Mouse (Mus musculus) cerebellum, postnatal 14 days (tissue): Measurements from ENCODE around the gene Lcn12.

ENCODE experiments used
- DNase-seq, 2 experiments: peaks; one replicate each; pipeline ENCODE4 v3.0.0; 2021; ENCODE audit warnings: mixed read lengths in 2 of 2

Gene Lcn12

GRCm38 (mm10) chr2:25493476-25493961 lies at the start of gene Lcn12:
Gene Lcn12 (minus strand): TSS chr2:25493911.
- DNase-seq, result peak; percentile 75 to 81

- DNase-seq, result no peak
Observed at GRCm38 (mm10) chr2:25541644-25542367, 48.1 kb upstream of the Lcn12 start.

GRCm38 (mm10) chr2:25540541-25540948 lies 46.8 kb upstream of the Lcn12 start:
- no peak for DNase-seq

- no peak for DNase-seq
Observed at GRCm38 (mm10) chr2:25536531-25536930, 42.8 kb upstream of the Lcn12 start.

- DNase-seq, result no peak
Observed at GRCm38 (mm10) chr2:25534866-25535182, 41.1 kb upstream of the Lcn12 start.

- DNase-seq, result peak; percentile 70 to 76
Observed at GRCm38 (mm10) chr2:25534178-25534865, 40.6 kb upstream of the Lcn12 start.

- no peak for DNase-seq
Observed at GRCm38 (mm10) chr2:25533707-25534106, 40.0 kb upstream of the Lcn12 start.

GRCm38 (mm10) chr2:25526510-25527302 lies 33.0 kb upstream of the Lcn12 start:
- DNase-seq, result no peak

GRCm38 (mm10) chr2:25509912-25510311 lies 16.2 kb upstream of the Lcn12 start:
- DNase-seq, result no peak

GRCm38 (mm10) chr2:25506964-25507363 lies 13.3 kb upstream of the Lcn12 start:
- no peak for DNase-seq

GRCm38 (mm10) chr2:25505860-25506259 lies 12.1 kb upstream of the Lcn12 start:
- DNase-seq, result peak in 1 of 2 experiments; percentile 56

- peak; percentile 51 to 56 for DNase-seq
Observed at GRCm38 (mm10) chr2:25505000-25505399, 11.3 kb upstream of the Lcn12 start.

GRCm38 (mm10) chr2:25504538-25504937 lies 10.8 kb upstream of the Lcn12 start:
- no peak for DNase-seq

GRCm38 (mm10) chr2:25502726-25503125 lies 9.0 kb upstream of the Lcn12 start:
- no peak for DNase-seq

GRCm38 (mm10) chr2:25501593-25502486 lies 8.1 kb upstream of the Lcn12 start, which contains the start of gene C8g:
Gene C8g (minus strand): TSS chr2:25501719.
- DNase-seq, result no peak

- peak; percentile 88 to 89 for DNase-seq
Observed at GRCm38 (mm10) chr2:25500576-25501405, 7.1 kb upstream of the Lcn12 start, which contains the start of gene Fbxw5. Gene Fbxw5 (plus strand): TSS chr2:25500750.

- no peak for DNase-seq
Observed at GRCm38 (mm10) chr2:25500071-25500575, 6.4 kb upstream of the Lcn12 start.

GRCm38 (mm10) chr2:25498622-25499478 lies 5.1 kb upstream of the Lcn12 start:
- DNase-seq, result no peak

GRCm38 (mm10) chr2:25497846-25498575 lies 4.3 kb upstream of the Lcn12 start:
- no peak for DNase-seq
